Mouse (Mus musculus) forebrain, postnatal 0 days (tissue): ENCODE measurements around the gene Vmn1r127. TPM values are rescaled to one million over a fixed set of nuclear protein-coding genes. Genes with fewer than 3 reads are reported as not detected.
"Not testable (repeated sequence)": the region's sequence is repeated elsewhere in the genome, so short reads cannot be mapped to it uniquely, and the experiment has no call there.

Source experiments
- ATAC-seq: fragments of 200-750 bp; cut with Nextera tagmentation; 2 replicates; pipeline ENCODE4 v1.8.0; 2017; ENCODE audit warnings: mild to moderate bottlenecking, moderate library complexity
- DNase-seq: peaks from one replicate; pipeline ENCODE4 v3.0.0-alpha.2; 2015
- H3K27ac ChIP-seq: fragments of 300-500 bp; sonication (generic); 2 replicates; pipeline ENCODE4 v1.5.1; 2014; ENCODE audit warnings: low read depth, mild to moderate bottlenecking, antibody characterized with exemption, low read length, moderate library complexity, mixed read lengths
- H3K27me3 ChIP-seq: fragments of 300-500 bp; sonication (generic); 2 replicates; pipeline ENCODE4 v1.6.1; 2014; ENCODE audit warnings: mild to moderate bottlenecking, low read length, mixed read lengths; ENCODE audit not compliant: insufficient read depth
- H3K36me3 ChIP-seq: fragments of 300-500 bp; sonication (generic); 2 replicates; pipeline ENCODE4 v1.6.1; 2014; ENCODE audit warnings: mild to moderate bottlenecking, moderate library complexity; ENCODE audit not compliant: insufficient read depth
- H3K4me1 ChIP-seq: fragments of 300-500 bp; sonication (generic); 2 replicates; pipeline ENCODE4 v1.6.1; 2014; ENCODE audit warnings: antibody characterized with exemption; ENCODE audit not compliant: insufficient read depth
- H3K4me2 ChIP-seq: fragments of 300-500 bp; sonication (generic); 2 replicates; pipeline ENCODE4 v1.6.1; 2014; ENCODE audit warnings: low read depth, mild to moderate bottlenecking, moderate library complexity
- H3K4me3 ChIP-seq: fragments of 300-500 bp; sonication (generic); 2 replicates; pipeline ENCODE4 v1.5.1; 2014; ENCODE audit warnings: low read depth, low read length, mixed read lengths
- H3K9ac ChIP-seq: fragments of 300-500 bp; sonication (generic); 2 replicates; pipeline ENCODE4 v1.6.1; 2014; ENCODE audit warnings: mild to moderate bottlenecking
- H3K9me3 ChIP-seq: fragments of 300-500 bp; sonication (generic); 2 replicates; pipeline ENCODE4 v1.6.1; 2016; ENCODE audit warnings: low read length
- WGBS: fragments of 180-500 bp; shearing (Covaris S2); extraction: QIAGEN DNeasy Blood & Tissue Kit; methylation state at CpG from one replicate; pipeline ENCODE4 v1.1.7; 2014; 5-methylcytosine and 5-hydroxymethylcytosine counted together
- polyA plus RNA-seq: library from polyadenylated mRNA; unstranded; fragments of >200 nt; fragmentation: Nextera tagmentation; extraction: Ambion mirVana; gene quantifications from 2 replicates; pipeline ENCODE4 v1.2.1, GENCODE M21; 2015
- total RNA-seq: library from RNA; depleted of rRNA; stranded (reverse); fragments of >200 nt; gene quantifications from 2 replicates; pipeline ENCODE4 v1.2.3, GENCODE M21; 2014; rRNA removed

Gene Vmn1r127
- not detected in 2 replicates for total RNA-seq
- polyA plus RNA-seq = not detected in 2 replicates

DNA sequence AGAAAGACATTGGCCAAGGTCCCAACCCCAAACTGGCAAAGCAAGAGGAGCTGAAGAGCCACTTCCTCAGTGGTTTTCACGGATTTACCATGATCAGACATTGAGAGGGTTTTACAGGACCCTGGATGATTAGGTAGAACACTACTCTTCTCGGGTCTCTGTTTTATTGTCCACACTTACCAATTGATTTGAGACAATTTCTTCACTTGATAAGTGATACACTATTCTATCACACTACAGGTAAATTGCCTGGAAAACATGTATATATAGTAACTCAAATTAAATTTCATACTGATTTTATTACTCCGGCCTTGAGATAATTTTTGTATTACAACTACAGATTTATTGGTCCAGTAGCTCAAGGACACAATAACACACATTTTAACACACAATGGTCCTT, at the start of gene Vmn1r127:
Vmn1r127 (minus strand) TSS at position 101 of the 400 bp plus-strand sequence.
- H3K27ac ChIP-seq, H3K36me3 ChIP-seq, H3K9me3 ChIP-seq, H3K9ac ChIP-seq, H3K27me3 ChIP-seq, ATAC-seq, H3K4me1 ChIP-seq, H3K4me2 ChIP-seq, DNase-seq, H3K4me3 ChIP-seq: not testable (repeated sequence)
- WGBS = no CpG with 5 or more reads among the region's 3 CpGs

DNA sequence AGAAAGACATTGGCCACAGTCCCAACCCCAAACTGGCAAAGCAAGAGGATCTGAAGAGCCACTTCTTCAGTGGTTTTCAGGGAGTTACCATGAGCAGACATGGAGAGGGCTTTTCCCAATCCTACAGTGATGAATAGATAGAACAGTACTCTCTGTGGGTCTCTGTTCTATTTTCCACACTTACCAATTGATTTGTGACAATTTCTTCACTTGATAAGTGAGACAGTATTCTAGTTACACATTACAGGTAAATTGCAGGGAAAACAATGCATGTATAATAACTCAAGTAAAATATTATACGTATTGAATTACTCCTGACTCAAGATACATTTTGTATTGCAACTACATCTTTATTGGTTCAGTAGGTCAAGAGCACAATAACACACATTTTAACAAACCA, 41.5 kb upstream of the Vmn1r127 start, which contains the start of gene Vmn1r129:
Vmn1r129 (minus strand) TSS at position 101 of the 400 bp plus-strand sequence.
- H3K9ac ChIP-seq, H3K27me3 ChIP-seq, DNase-seq, H3K4me3 ChIP-seq, H3K4me1 ChIP-seq, H3K27ac ChIP-seq, ATAC-seq, H3K36me3 ChIP-seq, H3K9me3 ChIP-seq, H3K4me2 ChIP-seq: not testable (repeated sequence)
- no CpG with 5 or more reads among the region's 1 CpGs for WGBS

DNA sequence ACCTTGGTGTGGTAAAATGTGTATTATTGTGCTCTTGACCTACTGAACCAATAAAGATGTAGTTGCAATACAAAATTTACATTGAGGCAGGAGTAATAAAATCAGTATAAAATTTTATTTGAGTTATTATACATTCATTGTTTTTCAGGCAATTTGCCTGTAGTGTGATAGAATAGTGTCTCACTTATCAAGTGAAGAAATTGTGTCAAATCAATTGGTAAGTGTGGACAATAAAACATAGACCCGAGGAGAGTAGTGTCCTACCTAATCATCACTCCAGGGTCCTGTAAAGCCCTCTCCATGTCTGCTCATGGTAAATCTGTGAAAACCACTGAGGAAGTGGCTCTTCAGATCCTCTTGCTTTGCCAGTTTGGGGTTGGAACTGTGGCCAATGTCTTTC, 29.4 kb upstream of the Vmn1r127 start, which contains the start of gene Vmn1r128:
Vmn1r128 (plus strand) TSS at position 301 of the 400 bp plus-strand sequence.
- not testable (repeated sequence) for H3K27me3 ChIP-seq, H3K27ac ChIP-seq, H3K4me2 ChIP-seq, H3K36me3 ChIP-seq, DNase-seq, H3K4me1 ChIP-seq, ATAC-seq, H3K4me3 ChIP-seq, H3K9ac ChIP-seq, H3K9me3 ChIP-seq
- 85% methylated on average over 1 of the region's 1 CpGs for WGBS

DNA sequence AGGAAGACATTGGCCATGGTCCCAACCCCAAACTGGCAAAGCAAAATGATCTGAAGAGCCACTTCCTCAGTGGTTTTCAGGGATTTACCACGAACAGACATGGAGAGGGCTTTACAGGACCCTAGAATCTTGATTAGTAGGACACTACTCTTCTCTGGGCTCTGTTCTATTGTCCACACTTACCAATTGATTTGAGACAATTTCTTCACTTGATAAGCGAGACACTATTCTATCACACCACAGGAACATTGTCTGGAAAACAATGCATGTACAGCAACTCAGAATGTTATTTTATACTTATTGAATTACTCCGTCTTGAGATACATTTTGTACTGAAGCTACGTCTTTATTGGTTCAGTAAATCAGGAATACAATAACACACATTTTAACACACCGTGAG, 18.3 kb downstream of the Vmn1r127 start, which contains the start of gene Vmn1r126:
Vmn1r126 (minus strand) TSS at position 101 of the 400 bp plus-strand sequence.
- not testable (repeated sequence) for H3K4me2 ChIP-seq, H3K9ac ChIP-seq, H3K4me1 ChIP-seq, H3K27me3 ChIP-seq, H3K4me3 ChIP-seq, H3K36me3 ChIP-seq, ATAC-seq, DNase-seq, H3K9me3 ChIP-seq, H3K27ac ChIP-seq
- whole genome bisulfite sequencing = no CpG with 5 or more reads among the region's 5 CpGs

DNA sequence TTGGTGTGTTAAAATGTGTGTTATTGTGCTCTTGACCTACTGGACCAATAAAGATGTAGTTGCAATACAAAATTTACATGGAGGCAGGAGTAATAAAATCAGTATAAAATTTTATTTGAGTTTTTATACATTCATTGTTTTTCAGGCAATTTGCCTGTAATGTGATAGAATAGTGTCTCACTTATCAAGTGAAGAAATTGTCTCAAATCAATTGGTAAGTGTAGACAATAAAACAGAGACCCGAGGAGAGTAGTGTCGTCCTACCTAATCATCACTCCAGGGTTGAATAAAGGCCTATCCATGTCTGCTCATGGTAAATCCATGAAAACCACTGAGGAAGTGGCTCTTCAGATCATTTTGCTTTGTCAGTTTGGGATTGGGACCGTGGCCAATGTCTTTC, 47.8 kb downstream of the Vmn1r127 start, which contains the start of gene Vmn1r125:
Vmn1r125 (plus strand) TSS at position 301 of the 400 bp plus-strand sequence.
- H3K36me3 ChIP-seq, H3K4me2 ChIP-seq, H3K27me3 ChIP-seq, H3K4me1 ChIP-seq, H3K9me3 ChIP-seq, DNase-seq, H3K27ac ChIP-seq, H3K4me3 ChIP-seq, H3K9ac ChIP-seq, ATAC-seq: not testable (repeated sequence)
- WGBS = 65% methylated on average over 3 of the region's 3 CpGs

Other genes starting within 250 kb of the Vmn1r127 start
- gene Vmn1r121, start 221.3 kb downstream of the Vmn1r127 start, total RNA-seq = not detected in 2 replicates
- gene Vmn1r121, start 221.3 kb downstream of the Vmn1r127 start, polyA plus RNA-seq = not detected in 2 replicates
- gene Vmn1r122, start 185.7 kb downstream of the Vmn1r127 start, total RNA-seq = not detected in 2 replicates
- not detected in 2 replicates for gene Vmn1r122, start 185.7 kb downstream of the Vmn1r127 start, polyA plus RNA-seq
- gene Vmn1r123, start 157.7 kb downstream of the Vmn1r127 start, total RNA-seq = not detected in 2 replicates
- not detected in 2 replicates for gene Vmn1r123, start 157.7 kb downstream of the Vmn1r127 start, polyA plus RNA-seq
- gene Gm5157, start 129.4 kb downstream of the Vmn1r127 start, total RNA-seq = not detected in 2 replicates
- not detected in 2 replicates for gene Gm5157, start 129.4 kb downstream of the Vmn1r127 start, polyA plus RNA-seq
- gene Vmn1r124, start 59.2 kb downstream of the Vmn1r127 start, total RNA-seq = not detected in 2 replicates
- gene Vmn1r124, start 59.2 kb downstream of the Vmn1r127 start, polyA plus RNA-seq = not detected in 2 replicates
- gene Vmn1r125, start 47.7 kb downstream of the Vmn1r127 start, total RNA-seq = not detected in 2 replicates
- not detected in 2 replicates for gene Vmn1r125, start 47.7 kb downstream of the Vmn1r127 start, polyA plus RNA-seq
- not detected in 2 replicates for gene Vmn1r126, start 18.4 kb downstream of the Vmn1r127 start, total RNA-seq
- gene Vmn1r126, start 18.4 kb downstream of the Vmn1r127 start, polyA plus RNA-seq = not detected in 2 replicates
- gene Vmn1r128, start 29.5 kb upstream of the Vmn1r127 start, total RNA-seq = not detected in 2 replicates
- not detected in 2 replicates for gene Vmn1r128, start 29.5 kb upstream of the Vmn1r127 start, polyA plus RNA-seq
- not detected in 2 replicates for gene Vmn1r129, start 41.4 kb upstream of the Vmn1r127 start, total RNA-seq
- not detected in 2 replicates for gene Vmn1r129, start 41.4 kb upstream of the Vmn1r127 start, polyA plus RNA-seq
- gene Gm6882, start 112.9 kb upstream of the Vmn1r127 start, total RNA-seq = not detected in 2 replicates
- not detected in 2 replicates for gene Gm6882, start 112.9 kb upstream of the Vmn1r127 start, polyA plus RNA-seq
- not detected in 2 replicates for gene Vmn1r130, start 191.9 kb upstream of the Vmn1r127 start, total RNA-seq
- gene Vmn1r130, start 191.9 kb upstream of the Vmn1r127 start, polyA plus RNA-seq = not detected in 2 replicates
- not detected in 2 replicates for gene Vmn1r131, start 226.2 kb upstream of the Vmn1r127 start, total RNA-seq
- not detected in 2 replicates for gene Vmn1r131, start 226.2 kb upstream of the Vmn1r127 start, polyA plus RNA-seq